Mouse (Mus musculus): ENCODE measurements around the gene Themis2. TPM values are rescaled to one million over a fixed set of nuclear protein-coding genes. Genes with fewer than 3 reads are reported as not detected.

Themis2 gene
- total and polyA plus RNA-seq, 3 experiments = 9.3 to 35.7 (median 14.2) TPM

DNA sequence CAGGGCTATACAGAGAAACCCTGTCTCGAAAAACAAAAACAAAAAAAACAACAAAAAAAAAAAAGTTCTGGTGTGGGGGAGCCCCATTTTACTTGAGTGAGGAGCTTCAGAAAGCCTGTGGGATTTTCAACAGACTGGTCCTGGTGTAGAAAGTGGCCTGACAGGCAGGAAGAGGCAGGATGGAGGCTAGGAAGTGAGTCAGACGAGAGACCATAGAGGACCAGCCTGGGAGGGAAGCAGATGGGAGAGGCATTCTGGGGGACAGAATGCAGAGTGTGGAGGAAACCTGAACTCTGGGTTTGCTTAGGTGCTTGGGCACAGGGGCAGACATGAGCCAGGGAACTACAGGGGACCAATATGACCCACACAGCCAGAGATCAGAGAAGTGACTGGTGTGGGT lies 20.7 kb upstream of the Themis2 start:
- no peaks in the 10 kb centered on the region for H3K27me3 ChIP-seq (replicated peaks)
- no peak overlapping the region for H3K27ac ChIP-seq (ENCODE audit: insufficient read depth, low read depth)
- peaks cover 3% of the 10 kb centered on the region for H3K9me3 ChIP-seq (replicated peaks; ENCODE audit: low read length)
- H3K36me3 ChIP-seq (replicated peaks in 1 of 2; ENCODE audit: control insufficient read depth in 1 of 2, insufficient read depth in 1 of 2, low read length in 1 of 2) = no peaks in the 10 kb centered on the region
- no peak overlapping the region for H3K4me3 ChIP-seq (replicated peaks in 1 of 3; ENCODE audit: low read depth in 2 of 3, low read length in 2 of 3, poor library complexity in 1 of 3)
- dilution Hi-C loops (cut with MboI; ENCODE audit: extremely low pct_ligation_motif_present, extremely low pct_unique_long_range_greater_than_20kb, low sequenced_read_pairs) = no loop called here
- peaks cover 2 to 31% of the 10 kb centered on the region in 2 experiments; a peak in 2 of 4 replicates for H3K4me1 ChIP-seq (ENCODE audit: control insufficient read depth in 1 of 2, insufficient read depth in 2 of 2)
- no peak overlapping the region for H3K4me2 ChIP-seq (ENCODE audit: insufficient read depth, low read depth, poor library complexity, severe bottlenecking)
- H3K9ac ChIP-seq (ENCODE audit: insufficient read depth, low read depth) = no peak overlapping the region
- TF ChIP-seq BHLHE40 (IDR thresholded peaks at IDR 0.05; ENCODE audit: low read depth, low read length) (no peak), MXI1 (IDR thresholded peaks at IDR 0.05; ENCODE audit: low read depth, low read length) (no peak), TCF12 (IDR thresholded peaks at IDR 0.05; ENCODE audit: low read depth, low read length) (no peak)
- no peak for DNase-seq (ENCODE audit: extremely low read depth)
- in situ Hi-C loops (cut with MboI; ENCODE audit: low pct_ligation_motif_present, low pct_unique_long_range_greater_than_20kb, low sequenced_read_pairs) = loop anchor here (5.0 kb wide), 1 partner anchor 40 kb away; no protein-coding TSS in a partner anchor
- H3K79me2 ChIP-seq (replicated peaks; ENCODE audit: control insufficient read depth, extremely low read depth, insufficient read depth, poor library complexity, severe bottlenecking) = no peaks in the 10 kb centered on the region

DNA sequence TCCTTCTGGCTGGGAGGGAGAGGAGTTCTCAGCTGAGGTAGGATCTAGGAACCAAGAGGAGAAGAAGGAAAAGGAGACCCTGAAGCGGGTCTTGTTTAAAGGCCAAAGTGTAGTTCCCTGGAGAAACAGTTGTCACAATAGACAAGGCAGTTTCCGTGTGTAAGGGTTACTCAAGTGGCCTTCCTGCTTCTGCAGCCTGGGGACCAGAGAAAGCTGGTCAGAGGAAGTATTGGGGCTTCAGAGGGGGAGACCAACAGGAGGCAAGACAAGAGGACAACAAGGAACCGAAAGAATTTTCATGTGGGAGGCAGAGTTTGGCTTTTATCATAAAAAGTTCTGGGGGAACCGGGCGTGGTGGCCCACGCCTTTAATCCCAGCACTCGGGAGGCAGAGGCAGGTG lies 20.2 kb upstream of the Themis2 start:
- H3K4me2 ChIP-seq (ENCODE audit: insufficient read depth, low read depth, poor library complexity, severe bottlenecking) = no peak overlapping the region
- dilution Hi-C loops (cut with MboI; ENCODE audit: extremely low pct_ligation_motif_present, extremely low pct_unique_long_range_greater_than_20kb, low sequenced_read_pairs) = no loop called here
- H3K27ac ChIP-seq (ENCODE audit: insufficient read depth, low read depth) = no peak overlapping the region
- no peaks in the 10 kb centered on the region for H3K36me3 ChIP-seq (replicated peaks in 1 of 2; ENCODE audit: control insufficient read depth in 1 of 2, insufficient read depth in 1 of 2, low read length in 1 of 2)
- peaks cover 2 to 26% of the 10 kb centered on the region in 2 experiments; a peak in 2 of 4 replicates for H3K4me1 ChIP-seq (ENCODE audit: control insufficient read depth in 1 of 2, insufficient read depth in 2 of 2)
- H3K27me3 ChIP-seq (replicated peaks) = no peaks in the 10 kb centered on the region
- H3K4me3 ChIP-seq (replicated peaks in 1 of 3; ENCODE audit: low read depth in 2 of 3, low read length in 2 of 3, poor library complexity in 1 of 3) = no peak overlapping the region
- TF ChIP-seq SIN3A (IDR thresholded peaks at IDR 0.05; ENCODE audit: low read length) (no peak), CHD1 (IDR thresholded peaks at IDR 0.05; ENCODE audit: low read depth, low read length) (no peak), ZC3H11A (IDR thresholded peaks at IDR 0.05; ENCODE audit: low read depth, low read length) (no peak), MEF2A (IDR thresholded peaks at IDR 0.05; ENCODE audit: borderline replicate concordance, low read depth, low read length) (no peak), CTCF (conservative IDR thresholded peaks at IDR 0.05 in 1 of 2, IDR thresholded peaks at IDR 0.05 in 1 of 2; ENCODE audit: low read depth in 2 of 2, low read length in 2 of 2) (no peak), GABPA (IDR thresholded peaks at IDR 0.05; ENCODE audit: insufficient replicate concordance, low read depth, low read length) (no peak), ZKSCAN1 (IDR thresholded peaks at IDR 0.05; ENCODE audit: borderline replicate concordance, low read depth, low read length) (no peak), POLR2A (IDR thresholded peaks at IDR 0.05; ENCODE audit: low read depth, low read length) (no peak), CHD2 (IDR thresholded peaks at IDR 0.05; ENCODE audit: low read length) (no peak), MYC (IDR thresholded peaks at IDR 0.05; ENCODE audit: low read depth, low read length) (no peak)
- H3K79me2 ChIP-seq (replicated peaks; ENCODE audit: control insufficient read depth, extremely low read depth, insufficient read depth, poor library complexity, severe bottlenecking) = no peaks in the 10 kb centered on the region
- in situ Hi-C loops (cut with MboI; ENCODE audit: low pct_ligation_motif_present, low pct_unique_long_range_greater_than_20kb, low sequenced_read_pairs) = loop anchor here (5.0 kb wide), 1 partner anchor 39 kb away; no protein-coding TSS in a partner anchor
- H3K9me3 ChIP-seq (replicated peaks; ENCODE audit: low read length) = peaks cover 7% of the 10 kb centered on the region
- H3K9ac ChIP-seq (ENCODE audit: insufficient read depth, low read depth) = no peak overlapping the region
- DNase-seq (ENCODE audit: extremely low read depth) = no peak

DNA sequence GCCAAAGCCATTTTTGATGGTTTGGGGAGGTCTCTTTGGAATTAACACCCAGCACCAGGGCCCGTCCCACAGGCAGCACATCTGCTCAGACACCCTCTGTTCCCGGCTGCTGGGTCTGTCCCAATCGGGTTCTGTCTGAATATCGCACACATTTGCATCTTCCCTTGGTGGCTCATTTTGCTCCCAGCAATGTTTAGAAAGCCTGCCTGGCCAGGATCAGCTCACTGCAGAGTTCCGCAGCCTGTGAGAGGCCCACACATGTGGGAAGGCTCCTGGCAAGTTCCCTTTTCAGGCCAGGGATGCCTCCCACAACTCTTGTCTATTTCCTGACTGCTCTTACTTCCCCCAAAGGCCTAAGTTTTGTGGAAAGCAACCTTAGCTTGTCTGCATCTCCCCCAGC lies 13.4 kb upstream of the Themis2 start:
- H3K9ac ChIP-seq (ENCODE audit: insufficient read depth, low read depth) = no peak overlapping the region
- TF ChIP-seq NRF1 (IDR thresholded peaks at IDR 0.05; ENCODE audit: low read depth, low read length) = no peak
- TF ChIP-seq JUND (conservative IDR thresholded peaks at IDR 0.05; ENCODE audit: low read depth, low read length) = no peak
- 0 out of 2 replicates have a peak, but pooled peaks have one; percentile 19 for TF ChIP-seq ETS1 (conservative IDR thresholded peaks at IDR 0.05; ENCODE audit: low read depth, low read length)
- peak; percentile 13; the same call in 1 of the 2 replicates for TF ChIP-seq SIN3A (IDR thresholded peaks at IDR 0.05; ENCODE audit: low read length)
- TF ChIP-seq IRF4 (IDR thresholded peaks at IDR 0.05; ENCODE audit: low read depth, low read length) = 0 out of 2 replicates have a peak, but pooled peaks have one; percentile 5
- TF ChIP-seq EP300 (IDR thresholded peaks at IDR 0.05; ENCODE audit: low read length) = no peak; the same call in 1 of the 2 replicates
- H3K36me3 ChIP-seq (replicated peaks in 1 of 2; ENCODE audit: control insufficient read depth in 1 of 2, insufficient read depth in 1 of 2, low read length in 1 of 2) = no peaks in the 10 kb centered on the region
- peaks cover 15% of the 10 kb centered on the region for H3K9me3 ChIP-seq (replicated peaks; ENCODE audit: low read length)
- DNase-seq (ENCODE audit: extremely low read depth) = peak; percentile 74
- no peaks in the 10 kb centered on the region for H3K79me2 ChIP-seq (replicated peaks; ENCODE audit: control insufficient read depth, extremely low read depth, insufficient read depth, poor library complexity, severe bottlenecking)
- H3K4me2 ChIP-seq (ENCODE audit: insufficient read depth, low read depth, poor library complexity, severe bottlenecking) = no peak overlapping the region
- H3K4me1 ChIP-seq (ENCODE audit: control insufficient read depth in 1 of 2, insufficient read depth in 2 of 2) = peaks cover 16 to 44% of the 10 kb centered on the region in 2 experiments
- dilution Hi-C loops (cut with MboI; ENCODE audit: extremely low pct_ligation_motif_present, extremely low pct_unique_long_range_greater_than_20kb, low sequenced_read_pairs) (no loop called here), in situ Hi-C loops (cut with MboI; ENCODE audit: low pct_ligation_motif_present, low pct_unique_long_range_greater_than_20kb, low sequenced_read_pairs) (no loop called here)
- no peak overlapping the region for H3K4me3 ChIP-seq (replicated peaks in 1 of 3; ENCODE audit: low read depth in 2 of 3, low read length in 2 of 3, poor library complexity in 1 of 3)
- no peaks in the 10 kb centered on the region for H3K27me3 ChIP-seq (replicated peaks)
- no peak overlapping the region for H3K27ac ChIP-seq (ENCODE audit: insufficient read depth, low read depth)

All from CH12.LX (cell line).